Mouse (Mus musculus) lung, postnatal 0 days (tissue): ENCODE measurements around the gene Swt1. TPM values are rescaled to one million over a fixed set of nuclear protein-coding genes. Genes with fewer than 3 reads are reported as not detected.

Experiments used
- ATAC-seq: fragments of 200-750 bp; cut with Nextera tagmentation; 2 replicates; pipeline ENCODE4 v1.8.0; 2017; ENCODE audit warnings: moderate library complexity
- DNase-seq: peaks from one replicate; pipeline ENCODE4 v3.0.0-alpha.2; 2016; ENCODE audit warnings: low spot score
- H3K27ac ChIP-seq: fragments of 300-500 bp; sonication (generic); 2 replicates; pipeline ENCODE4 v1.5.1; 2014; ENCODE audit warnings: antibody characterized with exemption, mild to moderate bottlenecking, low read length, mixed read lengths
- H3K27me3 ChIP-seq: fragments of 300-500 bp; sonication (generic); replicated peaks from 2 replicates; pipeline ENCODE4 v1.6.1; 2014; ENCODE audit warnings: low read length, mixed read lengths; ENCODE audit not compliant: insufficient read depth
- H3K36me3 ChIP-seq: fragments of 300-500 bp; sonication (generic); 2 replicates; pipeline ENCODE4 v1.6.1; 2014; ENCODE audit warnings: low read length, mixed read lengths; ENCODE audit not compliant: insufficient read depth
- H3K4me1 ChIP-seq: fragments of 300-500 bp; sonication (generic); 2 replicates; pipeline ENCODE4 v1.6.1; 2014; ENCODE audit warnings: antibody characterized with exemption, low read depth, low read length, mixed read lengths; ENCODE audit not compliant: insufficient read depth
- H3K4me2 ChIP-seq: fragments of 300-500 bp; sonication (generic); replicated peaks from 2 replicates; pipeline ENCODE4 v1.6.1; 2014; ENCODE audit warnings: low read depth, mild to moderate bottlenecking, low read length, moderate library complexity, mixed read lengths
- H3K4me3 ChIP-seq: fragments of 300-500 bp; sonication (generic); 2 replicates; pipeline ENCODE4 v1.5.1; 2014; ENCODE audit warnings: low read depth, low read length
- H3K9ac ChIP-seq: fragments of 300-500 bp; sonication (generic); replicated peaks from 2 replicates; pipeline ENCODE4 v1.6.1; 2014; ENCODE audit warnings: low read depth, mild to moderate bottlenecking
- H3K9me3 ChIP-seq: fragments of 300-500 bp; sonication (generic); 2 replicates; pipeline ENCODE4 v1.6.1; 2016; ENCODE audit warnings: low read length, mixed read lengths
- CTCF ChIP-seq: IDR thresholded peaks from 2 replicates; pipeline ENCODE4 v1.5.1; 2016; ENCODE audit warnings: antibody characterized with exemption, mild to moderate bottlenecking
- EP300 ChIP-seq: IDR thresholded peaks from 2 replicates; pipeline ENCODE4 v1.6.1; 2016; ENCODE audit warnings: antibody characterized with exemption, mild to moderate bottlenecking, control low read depth
- WGBS: fragments of 180-500 bp; shearing (Covaris S2); extraction: QIAGEN DNeasy Blood & Tissue Kit; methylation state at CpG from one replicate; pipeline ENCODE4 v1.1.7; 2014; 5-methylcytosine and 5-hydroxymethylcytosine counted together
- polyA plus RNA-seq: library from polyadenylated mRNA; unstranded; fragments of >200 nt; fragmentation: Nextera tagmentation; extraction: Ambion mirVana; gene quantifications from 2 replicates; pipeline ENCODE4 v1.2.1, GENCODE M21; 2015

Gene Swt1
- polyA plus RNA-seq, 1 experiment from 2014 or later, result 92.6 TPM

DNA sequence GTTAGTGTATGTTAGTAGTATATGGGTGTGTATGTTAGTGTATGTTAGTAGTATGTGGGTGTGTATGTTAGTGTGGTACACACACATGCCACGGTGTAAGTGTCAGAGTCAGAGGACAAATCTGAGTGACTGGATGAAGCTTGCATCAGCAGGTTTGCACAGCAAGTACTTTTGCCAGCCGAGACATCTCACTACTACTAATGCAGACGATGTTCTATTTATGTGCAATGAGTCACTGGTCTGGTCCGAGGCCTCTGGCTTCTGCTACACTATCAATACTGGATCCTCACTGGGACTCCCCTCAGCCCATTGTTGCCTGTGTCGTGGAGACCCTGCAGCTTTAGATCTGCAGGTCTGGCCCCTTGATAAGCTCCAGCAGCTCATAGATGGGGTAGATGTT lies 56.7 kb downstream of the Swt1 start:
- H3K4me3 ChIP-seq, result no peak overlapping the region
- no peak overlapping the region for H3K9ac ChIP-seq
- DNase-seq (no peak), ATAC-seq (no peak)
- H3K36me3 ChIP-seq, result peaks cover 34% of the 10 kb centered on the region; the same call in 1 of the 2 replicates
- TF ChIP-seq EP300, result no peak
- TF ChIP-seq CTCF, result no peak
- H3K9me3 ChIP-seq, result no peaks in the 10 kb centered on the region
- H3K27ac ChIP-seq, result no peak overlapping the region
- no peak overlapping the region for H3K4me2 ChIP-seq
- WGBS, result 83% methylated on average over 5 of the region's 5 CpGs
- no peaks in the 10 kb centered on the region for H3K27me3 ChIP-seq
- H3K4me1 ChIP-seq, result no peaks in the 10 kb centered on the region

DNA sequence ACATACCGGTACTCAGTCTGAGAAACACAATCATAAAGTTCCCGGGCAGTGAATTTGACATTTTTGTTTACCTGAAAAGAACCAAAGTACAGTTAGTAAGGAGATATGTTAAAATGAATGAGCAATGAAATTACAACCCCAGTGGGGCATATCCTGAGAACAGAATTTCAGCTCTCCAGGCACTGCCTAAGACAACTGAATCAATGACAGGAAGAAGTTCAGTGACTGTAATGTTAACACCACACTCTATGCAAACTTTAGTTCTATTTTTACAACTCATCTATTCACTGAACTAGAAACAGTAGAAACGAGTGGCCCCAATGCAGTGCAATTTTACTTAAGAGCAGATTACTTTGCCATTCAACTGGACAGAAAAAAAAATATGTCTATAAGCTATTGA lies 57.7 kb downstream of the Swt1 start:
- TF ChIP-seq CTCF (no peak), EP300 (no peak)
- DNase-seq (no peak), ATAC-seq (no peak)
- H3K4me2 ChIP-seq, result no peak overlapping the region
- no peak overlapping the region for H3K27ac ChIP-seq
- no peaks in the 10 kb centered on the region for H3K9me3 ChIP-seq
- H3K36me3 ChIP-seq, result peaks cover 35% of the 10 kb centered on the region; the same call in 1 of the 2 replicates
- no peak overlapping the region for H3K4me3 ChIP-seq
- H3K27me3 ChIP-seq, result no peaks in the 10 kb centered on the region
- 69% methylated on average over 3 of the region's 3 CpGs for WGBS
- H3K9ac ChIP-seq, result no peak overlapping the region
- no peaks in the 10 kb centered on the region for H3K4me1 ChIP-seq

DNA sequence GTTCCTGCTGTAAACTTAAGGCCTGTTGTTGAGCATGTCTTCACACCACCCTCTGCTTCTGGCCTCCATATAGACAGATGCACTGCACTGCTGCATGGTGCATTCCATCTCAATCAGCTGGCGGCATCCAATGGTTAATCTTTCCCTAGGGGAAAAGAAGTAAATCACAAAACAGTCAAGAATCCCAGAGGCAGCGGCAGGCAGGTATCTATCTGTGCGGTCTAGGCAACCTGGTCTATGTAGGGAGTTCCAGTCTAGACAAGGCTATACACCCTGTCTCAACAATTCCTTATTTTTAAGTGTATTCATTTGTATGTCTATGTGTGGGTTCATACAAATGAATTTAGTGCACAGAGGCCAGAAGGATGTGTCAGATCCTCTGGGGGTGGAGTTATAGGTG lies 59.8 kb downstream of the Swt1 start:
- Histone ChIP-seq H3K4me1 (no peaks in the 10 kb centered on the region), H3K36me3 (peaks cover 41% of the 10 kb centered on the region; the same call in 1 of the 2 replicates), H3K4me2 (no peak overlapping the region), H3K4me3 (no peak overlapping the region), H3K27me3 (no peaks in the 10 kb centered on the region), H3K9ac (no peak overlapping the region), H3K9me3 (no peaks in the 10 kb centered on the region), H3K27ac (no peak overlapping the region)
- 93% methylated on average over 3 of the region's 3 CpGs for WGBS
- ATAC-seq, result no peak
- no peak for DNase-seq
- TF ChIP-seq CTCF (no peak), EP300 (no peak)

DNA sequence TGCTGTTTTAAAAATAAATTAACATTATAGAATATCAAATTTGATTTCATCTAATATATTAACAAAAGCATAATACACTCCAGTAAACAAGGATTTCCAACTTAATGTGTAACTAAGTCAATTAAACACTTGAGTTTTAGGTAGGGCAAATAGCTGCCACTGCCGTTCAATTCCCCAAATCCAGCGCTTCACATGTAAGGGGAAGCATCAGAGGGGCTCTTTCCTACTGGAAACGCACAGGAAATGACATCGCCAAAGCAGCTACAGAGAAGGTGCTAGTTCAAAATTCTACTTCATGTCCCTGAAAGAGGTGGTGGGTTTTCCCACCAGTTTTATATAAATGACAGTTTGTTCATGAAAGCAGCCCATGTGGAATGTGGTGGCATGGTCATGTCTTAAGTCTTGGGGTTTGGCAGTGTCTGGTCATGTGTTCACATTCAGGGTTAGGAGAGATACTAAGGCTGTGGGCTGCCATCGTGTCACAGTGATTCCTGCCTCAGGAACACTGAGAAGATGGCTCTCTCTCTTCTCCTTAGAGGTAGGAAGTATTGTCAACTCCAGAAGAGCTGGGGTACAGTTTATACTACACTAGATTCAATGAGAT lies 60.4 kb downstream of the Swt1 start:
- peaks cover 41% of the 10 kb centered on the region; the same call in 1 of the 2 replicates for H3K36me3 ChIP-seq
- DNase-seq, result no peak
- no peak overlapping the region for H3K27ac ChIP-seq
- TF ChIP-seq EP300, result no peak
- TF ChIP-seq CTCF, result no peak
- H3K9ac ChIP-seq, result no peak overlapping the region
- no peak for ATAC-seq
- H3K9me3 ChIP-seq, result no peaks in the 10 kb centered on the region
- no peak overlapping the region for H3K4me2 ChIP-seq
- H3K27me3 ChIP-seq, result no peaks in the 10 kb centered on the region
- H3K4me1 ChIP-seq, result no peaks in the 10 kb centered on the region
- H3K4me3 ChIP-seq, result no peak overlapping the region
- WGBS, result 78% methylated on average over 5 of the region's 5 CpGs

DNA sequence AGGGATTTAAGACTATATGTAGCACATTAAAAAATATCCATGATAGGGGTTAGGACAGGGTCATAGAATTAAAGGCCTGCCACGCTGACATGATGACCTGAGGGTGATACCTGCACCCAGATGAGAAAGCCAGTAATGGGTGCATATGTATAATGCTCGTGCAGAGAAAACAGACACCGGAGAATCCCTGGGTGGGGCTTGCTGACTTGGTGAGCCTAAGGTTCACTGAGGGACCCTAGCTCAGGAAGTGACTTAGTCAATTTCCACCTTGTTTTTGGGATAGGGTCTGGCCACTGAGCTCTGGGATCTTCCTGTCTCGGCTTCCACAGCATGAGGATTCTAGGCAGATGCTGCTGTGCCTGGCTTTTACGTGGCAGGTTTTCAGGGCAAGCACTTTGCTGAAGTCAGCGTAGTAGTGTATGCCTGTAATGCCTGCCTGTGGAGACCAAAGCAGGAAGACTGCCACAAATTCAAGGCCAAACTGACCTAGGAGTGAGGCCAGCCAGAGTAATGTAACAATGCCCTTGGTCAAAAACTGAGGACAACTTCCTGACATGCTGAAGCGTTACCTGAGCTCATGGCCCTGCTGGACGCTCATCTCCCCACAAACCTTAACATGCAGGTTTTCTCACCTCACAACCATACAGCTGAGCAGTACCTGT lies 61.2 kb downstream of the Swt1 start:
- H3K4me2 ChIP-seq, result no peak overlapping the region
- 82% methylated on average over 8 of the region's 8 CpGs for WGBS
- no peaks in the 10 kb centered on the region for H3K27me3 ChIP-seq
- DNase-seq, result no peak
- no peaks in the 10 kb centered on the region for H3K4me1 ChIP-seq
- H3K36me3 ChIP-seq, result peaks cover 41% of the 10 kb centered on the region; the same call in 1 of the 2 replicates
- H3K27ac ChIP-seq, result no peak overlapping the region
- H3K9me3 ChIP-seq, result no peaks in the 10 kb centered on the region
- ATAC-seq, result no peak
- H3K9ac ChIP-seq, result no peak overlapping the region
- no peak for TF ChIP-seq EP300
- no peak for TF ChIP-seq CTCF
- H3K4me3 ChIP-seq, result no peak overlapping the region

DNA sequence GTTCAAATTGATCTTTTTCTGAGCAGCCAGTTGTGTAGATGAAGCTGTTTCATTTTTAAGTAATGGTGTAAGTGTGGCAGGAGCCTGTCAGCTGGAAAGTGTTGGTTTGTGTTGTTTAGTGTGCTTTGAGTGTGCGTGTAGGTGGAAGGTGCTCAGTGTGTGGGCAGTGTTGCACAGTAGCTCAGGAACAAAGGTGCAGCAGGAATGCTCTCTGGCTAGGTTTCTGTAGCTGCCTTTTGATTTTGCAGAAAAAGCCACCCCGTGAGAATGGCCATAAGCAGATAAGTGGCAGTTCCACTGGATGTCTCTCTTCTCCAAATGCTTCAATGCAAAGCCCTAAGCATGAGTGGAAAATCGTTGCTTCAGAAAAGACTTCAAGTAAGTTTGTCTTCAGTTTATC lies 68.9 kb downstream of the Swt1 start:
- H3K27me3 ChIP-seq, result no peaks in the 10 kb centered on the region
- 77% methylated on average over 3 of the region's 3 CpGs for WGBS
- TF ChIP-seq CTCF, result no peak
- TF ChIP-seq EP300, result no peak
- H3K4me3 ChIP-seq, result no peak overlapping the region
- no peak overlapping the region for H3K27ac ChIP-seq
- no peak overlapping the region for H3K4me2 ChIP-seq
- ATAC-seq, result no peak
- no peaks in the 10 kb centered on the region for H3K4me1 ChIP-seq
- no peaks in the 10 kb centered on the region for H3K9me3 ChIP-seq
- peaks cover 26% of the 10 kb centered on the region; the same call in 1 of the 2 replicates for H3K36me3 ChIP-seq
- DNase-seq, result no peak
- H3K9ac ChIP-seq, result no peak overlapping the region
